Mouse (Mus musculus): ENCODE measurements around the gene Pde1c. TPM values are rescaled to one million over a fixed set of nuclear protein-coding genes. Genes with fewer than 3 reads are reported as not detected.

Gene Pde1c
- polyA plus RNA-seq, 1 experiment, result not detected

GRCm38 (mm10) chr6:56489161-56489560 lies 79.7 kb downstream of the Pde1c start:
- TF ChIP-seq GATA1 (IDR thresholded peaks at IDR 0.05; ENCODE audit: low read length), result no peak

GRCm38 (mm10) chr6:56485078-56485477 lies 83.8 kb downstream of the Pde1c start:
- TF ChIP-seq GATA1 (IDR thresholded peaks at IDR 0.05; ENCODE audit: low read length), result no peak

DNA sequence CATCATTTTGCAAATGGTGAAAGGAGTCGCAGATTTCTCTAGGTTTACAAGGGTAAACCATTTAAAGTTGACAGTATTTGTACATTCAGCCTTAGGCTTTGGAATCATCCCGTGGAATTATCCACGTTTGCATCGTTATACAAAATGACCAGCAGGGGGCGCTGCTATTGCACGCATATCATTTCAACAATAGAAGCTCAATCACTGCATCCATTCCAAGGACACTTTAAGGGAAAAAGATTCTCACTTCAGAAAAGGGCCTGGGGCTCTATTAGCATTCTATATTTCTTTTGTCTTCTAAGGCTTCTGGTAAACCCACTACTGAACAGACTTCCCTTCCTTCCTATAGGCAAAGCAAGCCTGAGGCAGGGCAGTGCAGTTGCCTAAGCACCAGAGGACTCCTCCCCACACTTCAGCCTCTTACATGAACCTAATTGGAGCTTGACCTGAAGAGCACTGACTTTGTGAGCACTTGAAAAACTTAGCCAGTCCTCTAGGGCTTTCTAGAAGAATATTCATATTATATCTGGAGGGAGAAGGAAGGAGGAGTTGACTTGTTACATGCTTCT lies 87.9 kb downstream of the Pde1c start:
- TF ChIP-seq GATA1 (IDR thresholded peaks at IDR 0.05; ENCODE audit: low read length), result no peak

DNA sequence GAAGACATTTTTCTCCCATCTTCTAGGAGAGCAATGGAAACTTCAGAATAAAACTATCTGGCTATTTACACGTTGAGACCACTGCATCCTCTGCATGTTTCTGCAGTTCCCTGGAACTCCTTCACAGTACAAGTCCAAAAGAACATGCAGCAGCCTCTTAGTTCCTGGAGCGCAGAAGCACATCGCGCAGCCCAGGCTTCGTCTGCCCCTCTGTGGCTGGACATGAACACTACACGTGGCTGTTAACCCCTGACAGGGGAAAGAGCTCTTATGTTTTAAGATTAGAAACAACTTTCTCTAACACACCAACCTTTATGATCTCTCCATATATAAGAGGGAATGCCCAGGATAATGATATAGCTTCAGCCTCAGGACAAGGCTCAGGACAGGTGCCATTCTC lies 92.3 kb downstream of the Pde1c start:
- no peak for TF ChIP-seq GATA1 (IDR thresholded peaks at IDR 0.05; ENCODE audit: low read length)

DNA sequence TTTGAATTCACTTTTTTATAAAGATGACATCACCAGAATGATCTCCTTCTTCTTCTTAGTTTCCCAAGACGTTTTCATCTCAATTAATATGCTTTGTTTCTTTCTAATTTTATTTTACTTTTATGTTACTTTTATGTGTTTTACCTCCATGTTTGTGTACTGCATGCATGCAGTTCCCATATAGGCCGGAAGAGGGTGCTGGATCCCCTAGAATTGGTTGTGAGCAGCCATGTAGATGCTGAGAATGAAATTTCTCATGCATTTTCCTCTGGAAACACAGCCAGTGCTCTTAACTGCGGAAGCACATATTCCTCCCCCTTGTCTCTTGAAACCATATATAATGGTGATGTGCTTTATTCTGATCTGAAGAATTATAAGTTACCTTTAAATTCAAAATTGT lies 110.8 kb downstream of the Pde1c start:
- TF ChIP-seq GATA1 (IDR thresholded peaks at IDR 0.05; ENCODE audit: low read length), result no peak

DNA sequence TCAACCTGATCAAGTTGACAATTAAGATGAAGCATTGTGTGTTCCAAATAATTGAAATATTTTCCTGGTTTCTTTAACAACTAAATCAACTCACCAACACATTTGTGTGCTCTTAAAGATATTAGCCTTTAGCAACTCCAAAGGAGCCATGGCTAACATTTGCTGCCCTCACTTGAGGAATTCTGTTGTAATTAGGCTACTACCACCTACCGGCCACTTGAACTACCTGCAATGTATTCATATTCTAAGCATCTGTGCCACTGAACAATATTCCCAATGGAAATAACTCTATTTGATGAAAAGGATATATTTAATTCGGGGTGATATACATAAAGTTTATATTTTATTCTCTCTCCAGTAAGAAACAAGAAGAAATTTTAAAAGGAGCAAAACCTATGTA lies 121.0 kb downstream of the Pde1c start:
- no peak for TF ChIP-seq GATA1 (IDR thresholded peaks at IDR 0.05; ENCODE audit: low read length)

GRCm38 (mm10) chr6:56441501-56441900 lies 127.4 kb downstream of the Pde1c start:
- TF ChIP-seq GATA1 (IDR thresholded peaks at IDR 0.05; ENCODE audit: low read length), result no peak

DNA sequence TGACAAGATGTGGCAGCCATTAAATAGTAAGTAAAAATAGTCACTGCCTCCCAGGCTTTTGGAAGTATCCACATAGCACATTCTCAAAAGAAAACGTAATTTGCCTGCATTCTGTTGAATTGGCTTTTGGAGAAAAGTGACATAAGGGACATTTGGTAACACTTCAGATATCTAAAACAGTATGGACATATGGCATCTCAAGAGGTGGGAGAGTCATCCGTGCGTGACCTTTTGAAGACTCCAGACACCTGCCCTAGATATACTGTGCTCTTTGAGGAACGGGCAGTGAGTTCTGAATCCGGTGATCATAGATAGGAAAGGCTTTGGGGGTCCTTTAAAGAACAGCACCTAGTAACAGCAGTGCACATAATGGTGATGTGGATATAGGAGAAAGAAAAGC lies 143.1 kb downstream of the Pde1c start:
- TF ChIP-seq GATA1 (IDR thresholded peaks at IDR 0.05; ENCODE audit: low read length), result no peak

GRCm38 (mm10) chr6:56422866-56423265 lies 146.0 kb downstream of the Pde1c start:
- no peak for TF ChIP-seq GATA1 (IDR thresholded peaks at IDR 0.05; ENCODE audit: low read length)

DNA sequence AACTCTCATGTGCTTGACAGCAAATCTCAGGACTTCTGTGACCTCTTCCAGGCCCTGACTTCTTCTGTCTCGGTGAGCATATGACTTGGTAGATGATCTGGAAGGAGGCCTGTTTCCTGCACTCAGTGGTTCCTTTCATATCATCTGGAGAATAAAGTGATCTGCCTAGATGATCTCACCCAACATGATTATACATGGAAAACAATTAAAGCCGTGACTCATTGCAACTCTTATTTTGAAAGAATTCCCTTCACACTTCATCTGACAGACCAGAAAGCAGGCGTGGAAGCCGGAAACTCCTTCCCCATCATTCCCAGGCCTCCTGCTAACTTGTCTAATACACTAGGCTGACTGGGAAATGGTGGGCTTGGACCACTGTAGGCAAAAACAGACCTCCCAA lies 152.7 kb downstream of the Pde1c start:
- TF ChIP-seq GATA1 (IDR thresholded peaks at IDR 0.05; ENCODE audit: low read length), result no peak

DNA sequence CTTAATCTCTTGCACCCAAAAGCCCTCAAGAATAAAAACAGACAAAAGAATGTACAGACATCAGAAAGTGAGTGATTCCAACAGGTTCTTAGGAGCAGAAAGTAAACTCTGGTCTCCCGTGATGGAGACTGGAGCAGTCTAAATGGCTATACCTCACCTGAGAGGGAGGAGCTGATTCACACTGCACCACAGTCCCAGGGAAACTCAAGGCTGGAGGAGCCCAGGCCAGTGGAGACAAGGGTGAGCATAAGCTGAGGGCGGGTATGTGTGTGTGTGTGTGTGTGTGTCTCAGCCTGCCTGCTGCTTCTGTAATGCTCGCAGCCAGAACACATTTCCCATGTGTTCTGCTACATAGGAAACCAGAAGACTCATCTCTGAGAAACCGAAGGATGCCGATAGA lies 179.7 kb downstream of the Pde1c start:
- TF ChIP-seq GATA1 (IDR thresholded peaks at IDR 0.05; ENCODE audit: low read length), result no peak

DNA sequence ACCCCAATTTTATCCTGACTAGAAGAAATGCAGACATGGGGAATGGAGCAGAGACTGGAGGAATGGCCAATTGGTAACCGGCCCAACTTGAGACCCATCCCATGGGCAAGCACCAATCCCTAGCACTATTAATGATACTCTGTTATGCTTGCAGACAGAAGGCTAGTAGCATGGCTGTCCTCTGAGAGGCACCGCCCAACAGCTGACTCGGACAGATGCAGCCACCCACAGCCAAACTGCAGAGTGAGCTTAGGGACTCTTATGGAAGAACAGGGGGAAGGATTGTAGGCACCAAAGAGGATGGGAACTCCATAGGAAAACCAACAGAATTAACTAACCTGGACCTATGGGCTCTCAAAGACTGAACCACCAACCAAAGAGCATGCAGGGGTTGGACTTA lies 192.5 kb downstream of the Pde1c start:
- TF ChIP-seq GATA1 (IDR thresholded peaks at IDR 0.05; ENCODE audit: low read length), result no peak

GRCm38 (mm10) chr6:56374180-56374579 lies 194.7 kb downstream of the Pde1c start:
- no peak for TF ChIP-seq GATA1 (IDR thresholded peaks at IDR 0.05; ENCODE audit: low read length)

DNA sequence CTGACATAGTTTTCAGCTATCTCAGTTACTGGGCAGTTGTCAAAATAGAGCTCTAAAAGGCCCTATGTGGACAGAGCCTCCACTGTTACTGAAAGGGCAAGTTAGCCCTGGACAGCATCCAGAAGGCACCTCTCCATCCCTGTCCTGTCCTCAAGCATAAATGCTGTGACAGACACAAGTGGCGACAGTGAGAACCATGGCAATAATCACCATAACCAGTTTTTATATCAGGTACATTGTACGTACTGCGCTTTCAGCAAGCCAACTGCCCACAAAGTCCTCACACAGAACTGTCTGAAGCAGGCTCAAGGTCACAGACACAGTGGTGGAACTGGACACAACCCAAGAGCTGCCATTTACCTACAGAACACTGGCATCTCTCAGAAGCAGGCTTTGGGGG lies 195.2 kb downstream of the Pde1c start:
- no peak for TF ChIP-seq GATA1 (IDR thresholded peaks at IDR 0.05; ENCODE audit: low read length)

DNA sequence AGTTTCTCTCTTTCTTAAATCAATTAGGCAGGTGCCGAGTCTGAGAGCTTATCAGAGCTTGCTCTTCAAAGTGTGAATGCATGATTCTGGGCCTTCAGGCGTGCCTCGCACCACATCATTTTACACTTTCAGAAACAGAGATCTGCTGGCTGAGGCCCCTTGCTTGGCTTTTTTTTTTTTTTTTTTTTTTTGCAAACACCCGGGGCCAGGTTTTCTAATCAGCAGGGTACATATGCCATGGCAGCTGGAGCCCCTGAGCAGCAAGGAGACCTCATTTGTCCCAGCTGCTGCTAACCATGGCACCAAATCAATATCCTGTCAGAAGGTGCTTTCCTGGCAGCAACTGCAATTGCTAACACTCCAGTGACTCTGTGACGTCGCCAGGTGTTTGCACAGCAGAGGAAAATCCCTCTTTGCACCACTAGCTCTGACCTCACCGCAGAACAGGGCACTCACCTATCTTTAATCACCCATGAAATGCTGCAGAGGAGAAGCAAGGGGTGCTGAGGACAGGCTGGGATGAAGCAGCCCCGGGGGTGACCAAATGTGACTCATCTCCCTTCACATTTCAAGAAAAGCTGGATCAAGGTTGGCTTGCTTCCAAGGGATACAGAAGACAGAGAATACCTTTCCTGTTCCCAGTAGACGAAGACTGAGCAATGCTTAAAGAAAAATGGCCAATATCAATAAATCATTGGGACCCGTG lies 195.7 kb downstream of the Pde1c start:
- no peak for TF ChIP-seq GATA1 (IDR thresholded peaks at IDR 0.05; ENCODE audit: low read length)

DNA sequence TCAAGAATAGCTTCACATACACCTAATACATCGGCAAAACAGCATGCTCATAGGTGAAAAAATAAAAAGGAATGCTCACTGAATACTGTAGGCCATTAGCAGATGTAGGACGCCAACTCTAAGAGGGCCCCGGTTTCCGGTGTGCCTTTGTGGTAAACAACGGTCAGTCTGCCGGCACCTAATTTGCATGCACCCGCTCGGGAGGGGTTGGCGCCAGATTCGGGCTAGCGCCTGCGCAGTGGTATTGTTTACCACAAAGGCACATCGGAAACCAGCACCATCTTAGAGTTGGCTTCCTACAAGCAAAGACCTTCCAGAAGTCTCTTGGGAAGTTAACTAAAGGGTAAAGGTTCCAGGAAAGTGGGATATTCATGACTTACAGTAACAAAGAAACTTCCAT lies 199.4 kb downstream of the Pde1c start:
- no peak for TF ChIP-seq GATA1 (IDR thresholded peaks at IDR 0.05; ENCODE audit: low read length)

- TF ChIP-seq GATA1 (IDR thresholded peaks at IDR 0.05; ENCODE audit: low read length), result no peak
These were observed 200.8 kb downstream of the Pde1c start for GRCm38 (mm10) chr6:56368116-56368515.

All from G1E-ER4 (cell line).